Mouse (Mus musculus) MEL (cell line): ENCODE results near the gene Golph3l. TPM values are rescaled to one million over a fixed set of nuclear protein-coding genes. Genes with fewer than 3 reads are reported as not detected.

Experiments
- DNase-seq: peaks from one replicate; pipeline ENCODE4 v3.0.0; 2011; ENCODE audit warnings: low read depth, low spot score
- H3K27ac ChIP-seq: 2 replicates; pipeline ENCODE4 v1.5.1; 2012; ENCODE audit warnings: low read depth, mild to moderate bottlenecking, control low read depth, low read length, moderate library complexity; ENCODE audit not compliant: control insufficient read depth
- H3K27me3 ChIP-seq, 2 experiments: fragments of 150-350 bp in 1 of 2; sonication (generic) in 1 of 2; 2 replicates each; pipeline ENCODE4 v1.6.1; 2012; ENCODE audit warnings: low read length in 2 of 2, mild to moderate bottlenecking in 2 of 2, improper control_type of control experiment in 1 of 2, moderate library complexity in 1 of 2; ENCODE audit not compliant: insufficient read depth in 2 of 2, control insufficient read depth in 1 of 2
- H3K36me3 ChIP-seq, 2 experiments: 2 replicates each; pipeline ENCODE4 v1.6.1; 2012 to 2014; ENCODE audit warnings: low read length in 2 of 2, improper control_type of control experiment in 1 of 2, inconsistent platforms in 1 of 2, mild to moderate bottlenecking in 1 of 2; ENCODE audit not compliant: insufficient read depth in 2 of 2, control insufficient read depth in 1 of 2
- H3K4me1 ChIP-seq, 2 experiments: fragments of 150-350 bp in 1 of 2; sonication (generic) in 1 of 2; 2 replicates each; pipeline ENCODE4 v1.6.1; 2012; ENCODE audit warnings: low read length in 2 of 2, improper control_type of control experiment in 1 of 2, mild to moderate bottlenecking in 1 of 2; ENCODE audit not compliant: insufficient read depth in 2 of 2, control insufficient read depth in 1 of 2
- H3K4me3 ChIP-seq, 2 experiments: fragments of 150-350 bp in 1 of 2; sonication (generic) in 1 of 2; 2 replicates each; pipeline ENCODE4 v1.5.1; 2012; ENCODE audit warnings: low read depth in 2 of 2, low read length in 2 of 2, mild to moderate bottlenecking in 2 of 2, moderate library complexity in 2 of 2, control low read depth in 1 of 2, improper control_type of control experiment in 1 of 2; ENCODE audit not compliant: control insufficient read depth in 1 of 2, insufficient read depth in 1 of 2
- H3K79me2 ChIP-seq: 2 replicates; pipeline ENCODE4 v1.6.1; 2012; ENCODE audit warnings: mild to moderate bottlenecking, low read length, moderate library complexity; ENCODE audit not compliant: control insufficient read depth, poor library complexity, insufficient read depth
- H3K9ac ChIP-seq: 2 replicates; pipeline ENCODE4 v1.6.1; 2012; ENCODE audit warnings: low read depth, mild to moderate bottlenecking, control low read depth, low read length, moderate library complexity; ENCODE audit not compliant: control insufficient read depth, poor library complexity, severe bottlenecking
- H3K9me3 ChIP-seq: fragments of 150-350 bp; sonication (generic); replicated peaks from 2 replicates; pipeline ENCODE4 v1.6.1; 2012; ENCODE audit warnings: mild to moderate bottlenecking, low read length, improper control_type of control experiment, moderate library complexity; ENCODE audit not compliant: insufficient read depth
- BHLHE40 ChIP-seq: IDR thresholded peaks from 2 replicates; pipeline ENCODE4 v1.6.1; 2012; ENCODE audit warnings: low read depth, mild to moderate bottlenecking, inconsistent platforms, low read length, improper control_type of control experiment, borderline replicate concordance
- E2F4 ChIP-seq: IDR thresholded peaks from 2 replicates; pipeline ENCODE4 v1.6.1; 2011; ENCODE audit warnings: low read depth, low read length, improper control_type of control experiment, borderline replicate concordance
- ELF1 ChIP-seq: IDR thresholded peaks from 2 replicates; pipeline ENCODE4 v1.6.1; 2014; ENCODE audit warnings: low read depth, mild to moderate bottlenecking, inconsistent platforms, low read length, improper control_type of control experiment, moderate library complexity
- ETS1 ChIP-seq: IDR thresholded peaks from 2 replicates; pipeline ENCODE4 v1.6.1; 2012; ENCODE audit warnings: low read depth, mild to moderate bottlenecking, inconsistent platforms, low read length, improper control_type of control experiment, moderate library complexity
- GABPA ChIP-seq: IDR thresholded peaks from 2 replicates; pipeline ENCODE4 v1.6.1; 2012; ENCODE audit warnings: low read depth, mild to moderate bottlenecking, inconsistent platforms, low read length, improper control_type of control experiment, moderate library complexity
- GATA1 ChIP-seq: IDR thresholded peaks from 2 replicates; pipeline ENCODE4 v1.6.1; 2011; ENCODE audit warnings: low read depth, low read length, improper control_type of control experiment
- HCFC1 ChIP-seq: IDR thresholded peaks from 2 replicates; pipeline ENCODE4 v1.6.1; 2012; ENCODE audit warnings: low read depth, mild to moderate bottlenecking, inconsistent platforms, low read length, improper control_type of control experiment, moderate library complexity
- KAT2A ChIP-seq: conservative IDR thresholded peaks from 2 replicates; pipeline ENCODE4 v1.6.1; 2012; ENCODE audit warnings: low read depth, low read length, improper control_type of control experiment, inconsistent platforms
- MEF2A ChIP-seq: IDR thresholded peaks from 2 replicates; pipeline ENCODE4 v1.6.1; 2014; ENCODE audit warnings: low read depth, mild to moderate bottlenecking, inconsistent platforms, low read length, improper control_type of control experiment; ENCODE audit not compliant: poor library complexity, insufficient replicate concordance, severe bottlenecking; ENCODE audit errors: extremely low read depth
- MYC ChIP-seq: IDR thresholded peaks from 2 replicates; pipeline ENCODE4 v1.6.1; 2011; ENCODE audit warnings: low read depth, mild to moderate bottlenecking, low read length, improper control_type of control experiment, moderate library complexity
- NELFE ChIP-seq: IDR thresholded peaks from 2 replicates; pipeline ENCODE4 v1.6.1; 2011; ENCODE audit warnings: low read depth, low read length, improper control_type of control experiment
- POLR2A ChIP-seq, 2 experiments: IDR thresholded peaks; 2 replicates each; pipeline ENCODE4 v1.6.1; 2011 to 2012; ENCODE audit warnings: low read length in 2 of 2, mild to moderate bottlenecking in 2 of 2, control low read depth in 1 of 2, improper control_type of control experiment in 1 of 2, low read depth in 1 of 2, moderate library complexity in 1 of 2; ENCODE audit not compliant: control insufficient read depth in 1 of 2, insufficient read depth in 1 of 2, poor library complexity in 1 of 2
- POLR2AphosphoS5 ChIP-seq: IDR thresholded peaks from 2 replicates; pipeline ENCODE4 v1.6.1; 2012; ENCODE audit warnings: low read depth, borderline replicate concordance, mild to moderate bottlenecking, inconsistent platforms, low read length, moderate library complexity, mixed read lengths
- RAD21 ChIP-seq: IDR thresholded peaks from 2 replicates; pipeline ENCODE4 v1.6.1; 2011; ENCODE audit warnings: mild to moderate bottlenecking, low read depth, low read length, improper control_type of control experiment
- SMC3 ChIP-seq: IDR thresholded peaks from 2 replicates; pipeline ENCODE4 v1.6.1; 2011; ENCODE audit warnings: low read depth, low read length, improper control_type of control experiment
- TAL1 ChIP-seq: IDR thresholded peaks from 2 replicates; pipeline ENCODE4 v1.6.1; 2012; ENCODE audit warnings: mild to moderate bottlenecking, inconsistent platforms, low read length, moderate library complexity, mixed read lengths
- TCF12 ChIP-seq: IDR thresholded peaks from 2 replicates; pipeline ENCODE4 v1.6.1; 2014; ENCODE audit warnings: low read depth, mild to moderate bottlenecking, inconsistent platforms, low read length, improper control_type of control experiment, moderate library complexity
- UBTF ChIP-seq: IDR thresholded peaks from 2 replicates; pipeline ENCODE4 v1.6.1; 2012; ENCODE audit warnings: low read depth, mild to moderate bottlenecking, inconsistent platforms, low read length, improper control_type of control experiment, moderate library complexity, borderline replicate concordance; ENCODE audit not compliant: insufficient read depth
- USF1 ChIP-seq: IDR thresholded peaks from 2 replicates; pipeline ENCODE4 v1.6.1; 2014; ENCODE audit warnings: low read depth, mild to moderate bottlenecking, inconsistent platforms, low read length, improper control_type of control experiment, moderate library complexity
- USF2 ChIP-seq, 2 experiments: IDR thresholded peaks; 2 replicates each; pipeline ENCODE4 v1.6.1; 2011 to 2012; ENCODE audit warnings: improper control_type of control experiment in 2 of 2, low read length in 2 of 2, borderline replicate concordance in 1 of 2, inconsistent platforms in 1 of 2, low read depth in 1 of 2, mild to moderate bottlenecking in 1 of 2; ENCODE audit not compliant: insufficient read depth in 1 of 2
- ZNF384 ChIP-seq: IDR thresholded peaks from 2 replicates; pipeline ENCODE4 v1.6.1; 2012; ENCODE audit warnings: low read depth, mild to moderate bottlenecking, inconsistent platforms, low read length, improper control_type of control experiment
- polyA plus RNA-seq, 2 experiments: library from polyadenylated mRNA; stranded (reverse) in 1 of 2; unstranded in 1 of 2; fragments of >175 nt in 1 of 2; fragments of >200 nt in 1 of 2; gene quantifications; 2 replicates each; pipeline versions ENCODE4 v1.2.1 to v1.2.4; 2012; ENCODE audit warnings: low replicate concordance in 2 of 2, low read depth in 1 of 2; ENCODE audit not compliant: insufficient read length in 2 of 2, insufficient read depth in 1 of 2, missing spikeins in 1 of 2
- total RNA-seq: library from RNA; depleted of rRNA; stranded (reverse); fragments of 300-350 nt; gene quantifications from 2 replicates; pipeline ENCODE4 v1.2.3, GENCODE M21; 2012

The Golph3l gene
- total and polyA plus RNA-seq, 3 experiments, result 43.8 to 45.1 TPM; not detected in 1

DNA sequence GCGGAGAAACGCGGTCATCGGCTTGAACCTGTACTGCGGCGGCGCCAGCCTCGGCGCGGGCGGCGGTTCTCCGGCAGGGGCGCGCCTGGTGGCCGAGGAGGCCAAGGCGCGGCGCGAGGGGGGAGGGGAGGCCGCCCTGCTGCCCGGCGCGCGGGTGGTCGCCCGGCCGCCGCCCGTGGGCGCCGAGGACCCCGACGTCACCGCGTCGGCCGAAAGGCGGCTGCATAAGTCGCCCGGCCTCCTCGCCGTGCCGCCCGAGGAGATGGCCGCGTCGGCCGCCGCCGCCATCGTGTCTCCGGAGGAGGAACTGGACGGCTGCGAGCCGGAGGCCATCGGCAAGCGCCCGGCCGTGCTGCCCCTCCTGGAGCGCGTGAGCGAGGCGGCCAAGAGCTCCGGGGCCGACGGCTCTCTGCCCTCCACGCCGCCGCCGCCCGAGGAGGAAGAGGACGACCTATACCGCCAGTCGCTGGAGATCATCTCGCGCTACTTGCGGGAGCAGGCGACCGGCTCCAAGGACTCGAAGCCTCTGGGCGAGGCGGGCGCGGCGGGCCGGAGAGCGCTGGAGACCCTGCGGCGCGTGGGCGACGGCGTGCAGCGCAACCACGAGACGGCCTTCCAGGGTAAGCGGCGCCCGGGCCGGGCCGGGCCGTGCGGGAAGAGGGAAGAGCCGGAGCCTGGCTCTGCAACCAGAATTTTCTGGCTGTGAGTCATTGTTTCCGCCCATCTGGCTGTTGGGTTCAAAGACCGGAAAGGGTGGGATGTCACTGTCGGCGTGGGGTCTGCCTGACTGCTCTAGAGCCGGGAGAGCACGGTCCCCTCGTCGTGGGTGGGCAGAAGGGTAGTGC, 70.4 kb downstream of the Golph3l start:
- Histone ChIP-seq H3K36me3 (peaks cover 40 to 47% of the 10 kb centered on the region in 2 experiments), H3K79me2 (peaks cover 54% of the 10 kb centered on the region), H3K27ac (peak overlapping the region; percentile 83), H3K27me3 (no peaks in the 10 kb centered on the region), H3K4me1 (peaks cover 35 to 36% of the 10 kb centered on the region in 2 experiments), H3K4me3 (peak overlapping the region; percentile 64 to 90), H3K9me3 (no peaks in the 10 kb centered on the region), H3K9ac (peak overlapping the region; percentile 92)
- TF ChIP-seq TAL1 (peak; percentile 18; the same call in 1 of the 2 replicates), BHLHE40 (no peak)
- DNase-seq, result peak; percentile 94

DNA sequence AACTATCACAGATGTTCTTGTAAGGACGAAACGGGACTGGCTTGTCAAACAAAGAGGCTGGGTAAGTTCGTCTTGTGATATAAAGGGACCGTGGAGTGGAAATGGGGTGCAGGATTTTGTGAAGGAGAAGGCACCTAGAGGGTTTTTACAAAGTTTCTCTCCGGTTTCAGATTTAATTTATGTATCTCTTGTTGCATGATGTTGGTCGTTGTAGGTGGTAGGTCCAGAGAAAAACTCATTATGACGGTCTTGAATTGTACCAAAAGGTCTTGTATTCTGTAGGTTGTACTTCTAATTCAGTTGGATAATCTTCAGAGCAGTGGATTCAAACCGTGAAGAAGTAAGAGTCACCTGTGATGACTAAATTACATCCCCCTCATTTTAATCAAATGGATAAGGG, 71.2 kb downstream of the Golph3l start:
- peaks cover 37 to 44% of the 10 kb centered on the region in 2 experiments for H3K4me1 ChIP-seq
- peak overlapping the region; percentile 64 to 90 for H3K4me3 ChIP-seq
- DNase-seq, result no peak
- H3K36me3 ChIP-seq, result peaks cover 42 to 55% of the 10 kb centered on the region in 2 experiments
- no peaks in the 10 kb centered on the region for H3K9me3 ChIP-seq
- TF ChIP-seq POLR2AphosphoS5, result no peak
- no peak for TF ChIP-seq TAL1
- no peak for TF ChIP-seq GABPA
- TF ChIP-seq, all 39 proteins: peak for 0
- Histone ChIP-seq H3K27me3 (no peaks in the 10 kb centered on the region), H3K79me2 (peaks cover 61% of the 10 kb centered on the region), H3K9ac (peak overlapping the region; percentile 92), H3K27ac (peak overlapping the region; percentile 83)

DNA sequence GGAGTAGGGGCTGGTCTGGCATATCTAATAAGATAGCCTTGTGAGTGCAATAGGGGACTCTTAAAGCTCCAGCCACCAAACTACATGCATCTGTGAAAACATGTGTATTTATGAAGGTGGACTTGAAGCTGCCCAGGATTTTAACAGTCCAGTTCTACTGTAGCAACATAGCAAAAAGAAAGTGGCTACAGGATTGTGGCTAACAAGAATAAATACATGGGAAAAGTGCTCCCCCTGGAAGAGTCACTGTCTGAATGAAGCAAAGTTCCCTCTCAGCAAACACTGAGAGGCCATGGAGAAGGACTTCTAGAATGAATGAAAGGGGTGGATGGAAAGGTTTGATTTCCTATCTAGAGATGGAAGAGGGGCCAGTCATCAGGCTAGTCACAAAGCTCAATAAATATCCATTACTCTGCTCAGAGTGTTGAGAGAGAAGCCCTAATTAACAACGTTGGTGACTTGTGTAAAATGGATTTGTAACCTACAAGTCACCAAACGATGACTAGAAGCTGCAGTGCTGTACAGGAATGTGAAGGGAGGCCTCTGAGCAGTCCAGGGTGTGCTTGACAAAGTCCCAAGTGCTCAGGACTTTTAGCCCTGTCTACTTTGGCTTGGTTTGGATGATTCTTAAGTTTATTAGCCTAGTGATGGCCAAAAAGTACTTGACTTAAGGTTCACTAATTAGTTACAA, 72.2 kb downstream of the Golph3l start:
- peaks cover 44 to 53% of the 10 kb centered on the region in 2 experiments for H3K4me1 ChIP-seq
- no peak for TF ChIP-seq ZNF384
- TF ChIP-seq TCF12, result no peak
- no peak for TF ChIP-seq MEF2A
- no peak for TF ChIP-seq GATA1
- TF ChIP-seq MYC, result no peak
- TF ChIP-seq USF1, result no peak
- TF ChIP-seq SMC3, result no peak
- TF ChIP-seq UBTF, result no peak
- no peak for TF ChIP-seq NELFE
- TF ChIP-seq KAT2A, result no peak
- TF ChIP-seq POLR2AphosphoS5, result no peak
- no peak for TF ChIP-seq BHLHE40
- TF ChIP-seq HCFC1, result no peak
- TF ChIP-seq RAD21, result no peak
- no peak for TF ChIP-seq POLR2A (IDR thresholded peaks at IDR 0.05; ENCODE audit: control insufficient read depth in 1 of 2, insufficient read depth in 1 of 2, low read depth in 1 of 2, low read length in 2 of 2, poor library complexity in 1 of 2)
- no peak for TF ChIP-seq ELF1
- TF ChIP-seq E2F4, result no peak
- TF ChIP-seq ETS1, result no peak
- no peak for TF ChIP-seq USF2 (IDR thresholded peaks at IDR 0.05; ENCODE audit: borderline replicate concordance in 1 of 2, insufficient read depth in 1 of 2, low read depth in 1 of 2, low read length in 2 of 2)

More for the DNA sequence above, 72.2 kb downstream of the Golph3l start:
- Histone ChIP-seq H3K79me2 (peaks cover 68% of the 10 kb centered on the region), H3K36me3 (peaks cover 44 to 65% of the 10 kb centered on the region in 2 experiments), H3K9ac (peak overlapping the region; percentile 92), H3K27ac (peak overlapping the region; percentile 83), H3K27me3 (no peaks in the 10 kb centered on the region), H3K9me3 (no peaks in the 10 kb centered on the region), H3K4me3 (peak overlapping the region; percentile 64 to 90)
- DNase-seq, result peak; percentile 68
